Mouse (Mus musculus): ENCODE results near the gene Prrc2b.

Gene Prrc2b

DNA sequence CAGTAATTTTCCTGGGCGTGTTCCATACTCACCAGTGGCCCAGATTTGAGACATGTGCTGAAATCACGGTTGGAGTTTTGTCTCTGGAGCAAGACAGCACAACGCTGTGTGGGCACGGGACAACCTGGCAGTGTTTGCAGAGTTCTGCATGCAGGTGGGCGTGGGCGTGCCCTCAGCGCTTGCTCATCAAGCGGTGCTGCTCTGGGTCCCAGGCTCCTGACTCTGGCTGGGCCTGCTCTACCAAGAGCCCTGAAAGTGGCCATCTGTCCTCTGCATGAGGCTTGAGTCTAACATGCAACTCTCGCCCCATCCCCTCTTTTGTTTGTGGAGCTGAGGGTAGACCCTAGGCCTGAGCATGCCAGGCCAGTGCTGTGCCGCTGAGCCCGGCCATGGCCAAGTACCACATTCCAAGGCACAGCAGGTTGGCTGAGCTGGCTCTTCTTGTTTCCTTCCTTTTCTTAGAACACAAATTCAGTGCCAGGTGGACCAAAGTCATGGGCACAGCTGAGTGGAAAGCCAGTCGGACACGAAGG is 36.2 kb downstream of the Prrc2b start:
- DNase-seq (ENCODE audit: low spot score in 2 of 2) = no peak

DNA sequence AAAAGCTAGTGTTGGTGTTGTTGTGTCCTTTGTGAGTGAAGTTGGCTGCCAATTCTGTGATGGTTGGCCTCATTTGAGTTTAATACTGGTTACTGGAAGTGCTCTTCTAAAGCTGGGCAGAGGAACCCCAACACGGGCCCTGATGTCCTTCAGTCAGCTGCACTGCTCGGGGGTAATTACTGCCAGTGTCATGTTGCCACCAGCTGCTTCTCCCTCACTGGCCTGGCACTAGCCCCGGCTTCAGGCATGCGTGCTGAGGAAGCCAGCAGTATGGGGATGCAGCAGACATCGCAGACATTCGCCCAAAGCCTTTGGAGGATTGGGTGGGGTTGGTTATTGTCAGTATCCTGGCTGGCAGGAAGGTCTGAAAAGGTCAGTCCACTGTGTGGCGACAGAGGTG is 36.8 kb downstream of the Prrc2b start:
- DNase-seq (ENCODE audit: low spot score in 2 of 2) = no peak

DNA sequence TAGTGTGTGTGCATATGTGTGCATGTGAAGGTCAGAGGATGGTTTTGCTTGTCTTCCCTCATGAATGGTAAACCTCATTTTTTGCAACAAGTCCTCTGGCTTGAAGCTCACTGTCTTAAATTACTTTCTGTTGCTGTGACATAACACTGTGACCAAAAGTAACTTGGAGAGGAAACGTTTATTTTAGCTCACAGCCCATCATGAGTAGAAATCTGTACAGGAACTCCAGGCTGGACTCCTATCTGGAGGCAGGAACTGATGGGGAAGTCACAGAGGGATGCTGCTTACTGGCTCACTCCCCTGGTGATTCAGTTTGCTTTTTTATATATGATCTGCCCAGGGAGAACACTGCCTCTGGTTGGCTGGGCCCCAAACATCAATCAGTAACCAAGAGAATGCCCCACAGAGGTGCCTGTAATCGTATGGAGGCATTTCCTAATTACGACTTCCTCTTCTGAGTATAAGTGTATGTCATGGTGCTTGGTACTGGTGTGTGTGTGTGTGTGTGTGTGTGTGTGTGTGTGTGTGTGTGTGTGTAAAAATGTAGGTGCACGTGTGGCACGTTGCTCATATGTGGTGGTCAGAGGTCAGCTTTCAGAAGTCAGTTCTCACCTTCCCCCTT is 38.3 kb downstream of the Prrc2b start:
- DNase-seq (ENCODE audit: low spot score in 2 of 2) = no peak

DNA sequence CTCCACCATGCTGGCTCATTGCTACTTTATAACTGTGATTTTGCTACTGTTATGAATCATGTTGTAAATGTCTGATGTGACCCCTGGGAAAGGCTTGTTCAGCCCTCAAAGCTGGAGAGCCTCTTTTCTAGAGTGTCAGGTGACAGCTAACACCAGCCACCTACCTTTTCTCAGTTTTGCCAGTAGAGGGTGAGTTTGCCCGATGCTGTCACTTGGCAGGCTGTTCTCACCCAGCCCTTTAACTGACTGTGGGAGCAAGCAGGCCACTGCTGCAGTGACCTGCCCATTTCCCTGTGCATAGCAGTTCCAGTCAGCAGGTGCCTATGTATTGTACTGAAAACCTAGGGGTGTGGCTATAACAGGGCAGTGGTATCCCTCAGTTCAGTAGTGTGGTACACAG is 39.7 kb downstream of the Prrc2b start:
- no peak for DNase-seq (ENCODE audit: low spot score in 2 of 2)

DNA sequence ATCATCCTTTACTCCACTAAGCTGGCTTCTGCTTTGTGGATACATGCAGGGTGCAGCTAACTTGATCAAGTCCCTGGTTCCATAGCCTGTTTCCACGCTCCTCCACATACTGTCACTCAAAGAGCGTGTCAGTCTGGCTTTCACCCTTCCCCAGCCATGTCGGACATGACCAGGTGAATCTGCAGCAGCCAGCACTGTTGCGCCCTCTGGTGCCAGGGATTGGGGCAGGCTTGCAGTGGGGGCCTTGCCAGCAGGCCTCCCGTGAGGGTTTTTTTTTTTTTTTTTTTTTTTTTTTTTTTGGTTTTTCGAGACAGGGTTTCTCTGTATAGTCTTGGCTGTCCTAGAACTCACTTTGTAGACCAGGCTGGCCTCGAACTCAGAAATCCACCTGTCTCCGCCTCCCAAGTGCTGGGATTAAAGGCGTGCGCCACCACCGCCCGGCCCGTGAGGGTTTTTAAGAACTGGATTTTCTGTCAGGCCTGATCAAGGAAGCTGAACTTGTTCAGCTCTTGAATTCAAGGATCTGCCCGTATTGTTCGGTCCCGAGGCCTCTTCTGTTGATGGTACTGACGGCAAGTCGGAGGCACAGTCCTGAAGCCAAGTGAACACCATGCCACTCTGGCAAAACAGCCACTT is 41.1 kb downstream of the Prrc2b start:
- DNase-seq (ENCODE audit: low spot score in 2 of 2) = no peak

DNA sequence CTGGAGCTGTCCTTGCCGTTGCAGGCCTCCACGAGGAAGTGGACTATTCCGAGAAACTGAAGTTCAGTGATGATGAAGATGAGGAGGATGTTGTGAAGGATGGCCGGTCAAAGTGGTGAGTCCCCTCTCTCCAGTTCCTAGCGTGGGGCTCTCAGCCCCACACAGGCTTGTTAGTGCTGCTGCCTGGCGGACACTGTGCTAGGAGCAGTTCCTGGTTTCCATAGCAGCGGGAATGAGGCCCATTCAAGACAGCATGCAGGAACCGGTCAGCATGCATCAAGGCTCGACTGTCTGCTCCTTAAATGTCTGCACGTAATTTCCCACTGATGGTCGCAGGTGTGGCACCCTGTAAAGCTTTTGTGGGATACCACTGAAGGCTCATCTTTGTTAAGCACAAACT is 48.1 kb downstream of the Prrc2b start:
- no peak for DNase-seq (ENCODE audit: low spot score in 2 of 2)

DNA sequence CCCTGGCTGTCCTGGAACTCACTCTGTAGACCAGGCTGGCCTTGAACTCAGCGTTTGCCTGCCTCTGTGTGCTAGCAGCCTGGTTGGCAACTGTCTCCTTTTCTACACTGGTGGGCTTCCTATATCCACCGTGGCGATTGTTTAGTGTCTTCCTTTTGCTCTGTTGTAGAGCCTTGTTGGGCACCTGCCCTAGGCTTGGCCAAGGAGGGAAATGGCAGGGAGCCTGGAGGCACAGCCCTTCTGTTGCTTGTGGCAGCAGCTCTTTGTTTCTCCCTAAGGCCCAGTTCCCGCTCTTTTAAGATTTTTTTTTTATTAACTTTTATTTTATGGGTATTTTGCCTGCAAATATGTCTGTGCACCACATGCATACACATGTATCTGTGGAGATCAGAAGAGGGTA is 49.2 kb downstream of the Prrc2b start:
- no peak for DNase-seq (ENCODE audit: low spot score in 2 of 2)

DNA sequence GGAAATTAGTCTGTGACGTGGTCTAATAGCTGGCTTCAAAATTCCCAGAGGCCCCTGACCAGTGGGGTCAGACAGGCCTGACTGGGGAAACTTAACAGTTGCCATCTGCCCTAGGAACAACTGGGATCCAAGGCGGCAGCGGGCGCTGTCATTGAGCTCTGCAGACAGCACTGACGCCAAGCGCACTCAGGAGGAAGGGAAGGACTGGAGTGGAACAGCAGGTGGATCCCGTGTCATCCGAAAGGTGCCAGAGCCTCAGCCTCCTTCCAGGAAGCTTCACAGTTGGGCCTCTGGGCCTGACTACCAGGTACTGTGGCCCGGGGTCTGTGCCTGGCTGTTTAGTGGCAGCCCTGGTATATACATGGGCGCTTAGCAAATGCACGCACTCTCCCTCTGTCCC is 49.8 kb downstream of the Prrc2b start:
- DNase-seq (ENCODE audit: low spot score in 2 of 2) = no peak

DNA sequence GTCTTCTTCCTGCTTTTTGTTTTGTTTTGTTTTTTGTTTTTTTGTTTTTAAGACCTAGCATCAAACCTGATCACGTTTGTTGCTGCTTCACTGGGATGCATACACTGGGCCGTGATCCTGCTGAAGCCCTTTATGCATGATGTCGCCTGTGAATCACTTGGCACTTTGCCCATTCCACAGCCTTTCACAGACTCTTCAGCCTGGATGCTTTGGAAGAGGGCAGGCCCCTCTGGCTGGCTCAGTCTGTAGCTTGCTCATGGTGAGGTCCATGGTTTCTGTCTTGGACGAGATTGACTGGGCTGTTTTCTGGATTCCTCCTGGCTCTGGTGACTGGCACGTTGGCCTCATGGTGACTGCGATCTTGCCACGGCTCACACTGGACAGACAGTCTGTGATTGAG is 50.6 kb downstream of the Prrc2b start:
- DNase-seq (ENCODE audit: low spot score in 2 of 2) = no peak

DNA sequence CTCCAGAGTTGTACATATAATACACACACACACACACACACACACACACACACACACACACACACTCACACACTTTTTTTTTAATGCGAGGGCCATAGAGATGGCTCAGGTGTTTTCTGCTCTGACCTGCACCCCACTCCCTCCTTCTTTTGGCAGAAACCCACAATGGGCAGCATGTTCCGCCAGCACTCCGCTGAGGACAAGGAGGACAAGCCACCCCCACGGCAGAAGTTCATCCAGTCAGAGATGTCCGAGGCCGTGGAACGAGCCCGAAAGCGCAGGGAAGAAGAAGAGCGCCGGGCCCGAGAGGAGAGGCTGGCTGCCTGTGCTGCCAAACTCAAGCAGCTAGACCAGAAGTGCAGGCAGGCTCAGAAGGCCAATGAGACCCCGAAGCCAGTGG is 53.0 kb downstream of the Prrc2b start:
- DNase-seq (ENCODE audit: low spot score in 2 of 2) = no peak

DNA sequence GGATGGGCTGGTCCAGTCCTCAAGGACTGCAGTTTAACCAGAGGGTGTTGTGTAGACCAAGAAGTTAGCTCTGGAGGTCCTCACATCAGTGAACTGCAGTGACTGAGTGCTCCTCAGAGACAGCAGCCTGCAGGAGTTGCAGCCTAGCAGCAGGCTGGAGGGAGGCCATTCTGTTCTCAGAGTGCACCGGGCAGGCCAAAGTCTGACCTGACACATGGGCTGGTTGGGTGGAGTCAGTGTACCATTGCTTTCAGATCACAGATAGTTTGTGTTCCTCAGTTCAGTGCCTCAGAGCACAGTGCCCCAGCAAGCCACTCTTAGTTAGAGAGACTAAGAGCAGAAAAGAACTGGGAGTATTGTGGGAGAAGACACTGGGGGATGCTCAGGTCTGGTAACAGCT is 56.8 kb downstream of the Prrc2b start:
- DNase-seq (ENCODE audit: low spot score in 2 of 2) = no peak

DNA sequence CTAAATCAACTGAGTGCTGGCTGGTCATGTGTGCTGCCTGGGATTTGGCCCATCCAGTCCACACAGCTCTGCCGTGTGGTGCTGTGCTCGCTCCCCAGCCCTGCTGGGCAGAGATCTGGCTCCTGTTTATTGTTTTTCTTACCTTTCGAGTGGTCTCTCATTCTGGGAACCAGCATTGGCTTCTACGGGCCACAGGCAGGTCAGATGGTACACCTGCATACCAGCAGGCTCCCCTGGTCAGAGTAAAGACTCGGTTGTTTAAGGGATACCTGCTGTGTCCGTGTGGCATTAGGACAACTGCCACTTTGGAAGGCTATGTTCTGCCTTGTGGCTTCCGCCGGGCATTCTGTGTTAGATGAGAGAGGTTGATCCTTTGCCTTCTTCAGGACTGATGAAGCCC is 60.8 kb downstream of the Prrc2b start:
- no peak for DNase-seq (ENCODE audit: low spot score in 2 of 2)

DNA sequence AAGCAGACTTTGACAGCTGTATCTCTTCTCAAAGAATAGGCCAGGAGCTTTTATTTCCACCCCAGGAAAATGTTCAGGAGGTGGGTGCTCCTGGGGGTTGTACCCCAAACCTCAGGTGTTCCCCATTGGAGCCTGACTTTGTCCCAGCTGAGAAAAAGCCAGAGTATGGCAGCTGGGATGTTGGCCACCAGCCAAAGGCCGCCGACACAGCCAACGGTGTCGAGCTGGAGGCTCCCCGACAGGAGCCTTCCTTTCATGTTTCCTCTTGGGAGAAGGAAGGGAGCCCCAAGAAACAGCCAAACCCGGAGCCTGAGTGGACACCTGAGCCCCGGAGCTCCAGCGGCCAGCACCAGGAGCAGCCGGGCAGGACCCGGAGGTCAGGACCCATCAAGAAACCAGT is 62.1 kb downstream of the Prrc2b start:
- DNase-seq (ENCODE audit: low spot score in 2 of 2) = no peak

DNA sequence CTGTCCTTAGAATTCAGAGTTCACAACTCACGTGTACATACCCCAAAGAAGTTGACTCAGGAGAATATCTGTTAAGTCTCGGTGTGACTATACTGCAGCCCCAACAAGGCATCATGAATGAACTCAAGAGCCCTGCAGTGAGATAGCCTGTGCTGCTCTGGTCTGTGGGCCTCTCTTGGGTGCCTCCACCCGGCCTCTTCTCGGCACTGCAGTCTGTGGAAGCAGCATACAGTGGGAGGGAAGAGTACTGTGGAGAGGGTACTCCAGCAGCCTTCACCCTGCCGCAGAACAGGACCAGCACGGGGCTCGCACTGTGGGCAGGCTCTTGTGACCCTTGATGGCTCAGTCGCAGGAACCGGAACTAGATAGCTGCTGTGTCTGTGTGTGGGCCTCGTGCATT is 64.7 kb downstream of the Prrc2b start:
- no peak for DNase-seq (ENCODE audit: low spot score in 2 of 2)

DNA sequence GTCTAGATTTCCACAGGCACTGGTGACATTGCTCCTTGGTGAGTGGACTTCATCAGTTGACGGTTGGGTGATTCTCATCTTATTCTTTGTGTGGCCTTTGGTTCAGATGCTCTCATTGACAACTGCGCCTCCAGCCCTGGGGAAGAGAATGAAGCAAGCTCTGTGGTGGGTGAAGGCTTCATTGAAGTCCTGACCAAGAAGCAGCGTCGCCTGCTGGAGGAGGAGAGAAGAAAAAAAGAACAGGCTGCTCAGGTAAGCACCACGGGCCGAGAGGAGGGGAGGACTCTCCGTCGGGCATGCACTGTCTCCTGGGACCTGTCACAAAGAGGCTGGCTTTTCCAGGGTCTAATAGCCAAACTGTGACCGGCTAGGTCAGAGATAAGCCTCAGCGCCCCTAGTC is 65.6 kb downstream of the Prrc2b start:
- DNase-seq (ENCODE audit: low spot score in 2 of 2) = no peak

DNA sequence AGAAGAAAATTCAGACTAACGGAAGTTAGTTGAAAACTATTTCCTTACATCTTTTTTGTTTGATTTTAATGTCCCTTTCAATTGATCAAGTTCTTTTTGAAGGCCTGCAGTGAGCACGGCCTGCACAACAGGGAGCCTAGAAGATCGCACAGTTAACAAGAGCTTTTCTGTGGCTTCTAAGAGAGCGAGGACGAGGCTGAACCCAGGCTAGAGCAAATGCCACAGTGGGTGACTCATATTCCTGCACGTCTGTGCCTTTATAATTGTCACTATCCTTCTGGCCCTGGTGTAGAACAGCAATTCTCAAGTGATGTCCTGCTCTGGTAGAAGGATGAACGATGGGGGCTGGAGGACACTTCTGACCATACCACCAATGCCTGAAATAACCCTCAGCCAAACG is 66.8 kb downstream of the Prrc2b start:
- DNase-seq (ENCODE audit: low spot score in 2 of 2) = no peak

DNA sequence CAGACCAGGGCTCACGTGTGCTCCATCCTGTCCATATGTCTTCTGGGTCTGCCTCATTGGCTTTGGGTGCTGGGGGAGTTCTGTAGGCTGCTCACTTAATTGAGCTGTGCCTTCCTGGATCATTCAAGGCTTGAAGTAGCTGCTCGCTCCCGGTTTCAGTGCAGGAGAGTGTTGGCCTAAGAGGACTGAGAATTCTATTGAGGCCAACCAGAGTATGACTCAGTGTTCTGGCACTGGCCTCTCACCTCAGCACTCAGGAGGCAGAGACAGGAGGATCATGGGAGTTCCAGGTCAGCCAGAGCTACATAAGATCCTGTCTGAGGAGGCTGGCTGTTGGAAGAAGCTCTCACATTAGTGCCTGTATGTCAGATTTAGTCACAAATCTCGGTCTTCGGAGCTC is 67.2 kb downstream of the Prrc2b start:
- no peak for DNase-seq (ENCODE audit: low spot score in 2 of 2)

DNA sequence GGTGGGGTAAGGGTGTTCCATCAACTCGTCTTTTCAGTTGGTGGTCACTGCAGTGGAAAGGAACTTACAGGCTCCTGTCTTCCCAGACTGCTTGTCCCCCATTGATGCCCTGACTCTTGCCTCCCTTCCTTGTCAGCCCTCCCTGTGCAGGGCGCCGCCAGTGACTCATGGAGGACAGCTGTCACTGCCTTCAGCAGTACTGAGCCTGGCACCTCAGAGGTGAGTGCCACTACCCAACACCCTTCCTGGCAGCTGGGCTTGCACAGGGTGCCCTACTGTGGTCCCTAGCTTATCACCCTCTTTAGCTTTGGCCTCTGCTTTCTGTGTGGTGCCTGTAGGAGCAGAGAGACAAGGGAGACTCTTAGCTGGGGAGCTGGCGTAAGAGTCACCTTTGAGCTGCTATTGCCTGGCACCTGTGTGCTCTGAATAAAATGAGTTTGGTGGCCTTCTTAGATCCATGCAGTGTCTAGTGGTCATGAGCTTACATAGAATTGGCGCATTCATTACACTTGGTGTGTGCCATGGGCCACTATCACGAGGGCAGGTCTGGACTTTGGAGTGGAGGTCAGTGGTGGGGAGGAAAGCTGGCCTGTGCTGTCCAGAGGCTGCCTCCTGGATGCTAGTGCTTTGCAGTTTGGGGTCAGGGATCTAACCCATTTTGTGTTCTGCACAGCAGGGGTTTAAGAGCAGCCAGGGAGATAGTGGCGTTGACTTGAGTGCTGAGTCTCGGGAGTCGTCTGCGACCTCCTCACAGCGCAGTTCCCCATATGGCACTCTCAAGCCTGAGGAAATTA is 67.9 kb downstream of the Prrc2b start:
- peak; percentile 37 to 61 for DNase-seq (ENCODE audit: low spot score in 2 of 2)

DNA sequence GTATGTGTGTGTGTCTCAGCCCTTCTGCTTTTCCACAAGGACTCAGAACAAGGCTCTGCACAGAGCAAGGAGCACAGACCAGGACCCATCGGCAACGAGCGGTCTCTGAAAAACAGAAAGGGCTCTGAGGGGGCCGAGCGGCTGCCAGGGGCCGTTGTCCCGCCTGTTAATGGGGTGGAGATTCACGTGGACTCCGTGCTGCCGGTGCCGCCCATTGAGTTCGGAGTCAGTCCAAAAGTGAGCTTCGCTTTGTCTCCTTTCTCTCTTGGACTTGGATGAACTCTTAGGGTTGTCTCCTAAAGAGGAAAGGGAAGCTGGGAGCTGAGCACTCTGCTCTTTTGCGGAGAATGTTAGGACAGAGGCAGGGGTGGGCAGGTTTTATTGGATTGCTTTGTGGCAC is 68.6 kb downstream of the Prrc2b start:
- DNase-seq (ENCODE audit: low spot score in 2 of 2) = no peak

DNA sequence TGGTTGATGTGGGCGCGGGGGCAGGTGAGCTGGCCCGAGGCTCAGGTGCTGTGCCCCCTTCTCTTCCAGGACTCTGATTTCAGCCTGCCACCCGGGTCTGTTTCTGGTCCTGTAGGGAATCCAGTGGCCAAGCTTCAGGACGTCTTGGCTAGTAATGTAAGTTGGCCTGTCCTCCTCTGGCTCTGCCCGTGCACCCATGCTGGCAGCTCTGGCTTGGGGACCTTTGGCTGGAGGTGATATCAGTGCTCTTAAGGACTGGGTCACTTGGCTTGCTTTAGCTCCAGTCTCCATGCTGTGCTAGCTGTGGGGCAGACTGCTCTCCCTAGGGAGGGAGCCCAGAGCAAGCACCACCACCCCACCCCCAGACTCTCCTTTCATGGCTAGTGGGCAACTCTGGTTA is 69.1 kb downstream of the Prrc2b start:
- peak in 1 of 2 experiments; percentile 47 for DNase-seq (ENCODE audit: low spot score in 2 of 2)

DNA sequence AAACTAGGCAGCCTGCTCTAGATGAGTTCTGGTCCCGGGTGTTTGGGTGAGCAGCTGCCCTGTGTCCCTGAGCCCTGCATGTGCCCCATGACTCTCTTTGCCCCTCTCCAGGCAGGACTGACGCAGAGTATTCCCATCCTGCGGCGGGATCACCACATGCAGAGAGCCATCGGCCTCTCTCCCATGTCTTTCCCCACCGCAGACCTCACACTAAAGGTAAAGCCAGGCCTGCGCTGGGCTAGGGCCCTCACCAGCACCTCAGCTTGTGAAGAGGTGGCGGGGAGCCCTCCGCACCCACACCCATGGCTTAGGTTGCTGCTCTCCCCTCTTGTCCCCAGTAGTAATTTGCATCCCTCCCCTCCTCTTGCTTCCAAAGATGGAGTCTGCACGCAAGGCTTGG is 70.1 kb downstream of the Prrc2b start:
- no peak for DNase-seq (ENCODE audit: low spot score in 2 of 2)

DNA sequence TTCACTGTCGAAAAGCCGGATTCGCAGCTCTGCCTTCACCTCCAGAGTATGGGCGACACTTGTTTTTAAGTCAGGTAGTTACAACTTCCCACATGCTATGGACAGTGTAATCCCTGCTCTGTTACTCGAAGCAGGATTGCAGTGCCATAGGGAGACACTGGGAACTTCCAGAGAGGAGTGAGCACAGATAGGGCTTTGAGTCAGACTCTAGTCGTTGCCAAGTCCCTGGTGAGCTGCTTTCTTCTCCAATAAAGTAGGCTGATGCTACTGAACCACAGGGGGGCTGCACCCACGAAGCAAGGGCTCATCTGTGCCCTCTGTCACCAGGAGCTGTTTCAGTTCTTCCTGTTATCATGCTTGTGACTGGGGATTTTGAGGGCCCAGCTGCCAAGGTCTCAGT is 70.7 kb downstream of the Prrc2b start:
- no peak for DNase-seq (ENCODE audit: low spot score in 2 of 2)

DNA sequence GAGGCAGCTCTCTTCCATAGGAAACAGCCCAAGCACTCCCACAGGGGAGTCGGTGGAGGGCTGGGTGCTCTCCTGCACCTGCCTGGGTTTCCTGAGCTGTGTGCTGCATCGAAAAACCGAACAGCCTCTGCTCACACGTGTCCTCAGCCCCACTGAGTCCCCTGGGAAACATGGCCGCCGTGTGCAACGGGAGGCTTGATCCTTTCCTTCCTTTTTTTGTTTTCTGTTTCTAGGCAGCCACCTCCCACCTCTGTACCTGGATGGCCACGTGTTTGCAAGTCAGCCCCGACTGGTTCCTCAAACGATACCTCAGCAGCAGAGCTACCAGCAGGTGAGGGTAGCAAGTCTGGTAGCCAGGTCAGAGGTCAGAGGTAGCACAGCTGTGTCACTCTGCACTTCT is 71.2 kb downstream of the Prrc2b start:
- no peak for DNase-seq (ENCODE audit: low spot score in 2 of 2)
